Mouse (Mus musculus) forebrain, embryonic 10.5 days (tissue): ENCODE data around the gene Dpp8. TPM values are rescaled to one million over a fixed set of nuclear protein-coding genes. Genes with fewer than 3 reads are reported as not detected.
"Not testable (repeated sequence)": the region's sequence is repeated elsewhere in the genome, so short reads cannot be mapped to it uniquely, and the experiment has no call there.

Experiments
- DNase-seq: peaks from one replicate; pipeline ENCODE4 v3.0.0-alpha.2; 2017; ENCODE audit warnings: low spot score; ENCODE audit errors: extremely low spot score
- H3K27ac ChIP-seq: fragments of 300-500 bp; sonication (generic); 2 replicates; pipeline ENCODE4 v1.5.1; 2016; ENCODE audit warnings: mild to moderate bottlenecking
- H3K27me3 ChIP-seq: fragments of 300-500 bp; sonication (generic); 2 replicates; pipeline ENCODE4 v1.6.1; 2016; ENCODE audit warnings: mild to moderate bottlenecking; ENCODE audit not compliant: poor library complexity, severe bottlenecking
- H3K36me3 ChIP-seq: fragments of 300-500 bp; sonication (generic); replicated peaks from 2 replicates; pipeline ENCODE4 v1.6.1; 2016; ENCODE audit warnings: mild to moderate bottlenecking, moderate library complexity
- H3K4me1 ChIP-seq: fragments of 300-500 bp; sonication (generic); 2 replicates; pipeline ENCODE4 v1.6.1; 2016
- H3K4me3 ChIP-seq: fragments of 300-500 bp; sonication (generic); 2 replicates; pipeline ENCODE4 v1.5.1; 2016; ENCODE audit warnings: mild to moderate bottlenecking, moderate library complexity
- H3K9me3 ChIP-seq: fragments of 300-500 bp; sonication (generic); 2 replicates; pipeline ENCODE4 v1.6.1; 2016; ENCODE audit warnings: mild to moderate bottlenecking, moderate library complexity
- WGBS: fragments of 180-500 bp; shearing (Covaris S2); methylation state at CpG from one replicate; pipeline ENCODE4 v1.1.7; 2016; 5-methylcytosine and 5-hydroxymethylcytosine counted together
- polyA plus RNA-seq: library from polyadenylated mRNA; unstranded; fragments of >200 nt; fragmentation: Nextera tagmentation; extraction: Ambion mirVana; gene quantifications from 2 replicates; pipeline ENCODE4 v1.2.1, GENCODE M21; 2016

The Dpp8 gene
- polyA plus RNA-seq, 1 experiment from 2014 or later = 46.7 TPM

- Histone ChIP-seq H3K9me3 (no peaks in the 10 kb centered on the region), H3K4me1 (no peaks in the 10 kb centered on the region), H3K27me3 (no peaks in the 10 kb centered on the region), H3K27ac (no peak overlapping the region), H3K36me3 (peaks cover 98% of the 10 kb centered on the region), H3K4me3 (no peak overlapping the region)
- WGBS = 86% methylated on average over 6 of the region's 6 CpGs
- no peak for DNase-seq
These were observed 42.8 kb downstream of the Dpp8 start for GRCm38 (mm10) chr9:65074855-65075493.

GRCm38 (mm10) chr9:65077536-65077935 lies 45.3 kb downstream of the Dpp8 start:
- H3K27me3 ChIP-seq = no peaks in the 10 kb centered on the region
- no peak overlapping the region for H3K27ac ChIP-seq
- peaks cover 98% of the 10 kb centered on the region for H3K36me3 ChIP-seq
- H3K4me1 ChIP-seq = no peaks in the 10 kb centered on the region
- WGBS = 89% methylated on average over 5 of the region's 5 CpGs
- no peak overlapping the region for H3K4me3 ChIP-seq
- no peak for DNase-seq
- no peaks in the 10 kb centered on the region for H3K9me3 ChIP-seq

- not testable (repeated sequence) for H3K4me3 ChIP-seq, H3K27me3 ChIP-seq, DNase-seq, H3K27ac ChIP-seq, H3K9me3 ChIP-seq, H3K4me1 ChIP-seq
- H3K36me3 ChIP-seq = peaks cover 95% of the 10 kb centered on the region
- WGBS = 94% methylated on average over 2 of the region's 2 CpGs
These were observed 47.9 kb downstream of the Dpp8 start for GRCm38 (mm10) chr9:65080141-65080540.

- H3K9me3 ChIP-seq = no peaks in the 10 kb centered on the region
- WGBS = 94% methylated on average over 18 of the region's 18 CpGs
- H3K4me1 ChIP-seq = 0 out of 2 replicates have a peak, but pooled peaks cover 3% of the 10 kb centered on the region
- no peaks in the 10 kb centered on the region for H3K27me3 ChIP-seq
- no peak overlapping the region for H3K4me3 ChIP-seq
- no peak overlapping the region for H3K27ac ChIP-seq
- H3K36me3 ChIP-seq = peaks cover 66% of the 10 kb centered on the region
- no peak for DNase-seq
These were observed 51.0 kb downstream of the Dpp8 start for GRCm38 (mm10) chr9:65083075-65083765.

GRCm38 (mm10) chr9:65084198-65084807 lies 52.1 kb downstream of the Dpp8 start:
- no peaks in the 10 kb centered on the region for H3K9me3 ChIP-seq
- H3K4me3 ChIP-seq = no peak overlapping the region
- peaks cover 55% of the 10 kb centered on the region for H3K36me3 ChIP-seq
- DNase-seq = no peak
- WGBS = 86% methylated on average over 7 of the region's 7 CpGs
- no peaks in the 10 kb centered on the region for H3K27me3 ChIP-seq
- no peak overlapping the region for H3K27ac ChIP-seq
- 0 out of 2 replicates have a peak, but pooled peaks cover 3% of the 10 kb centered on the region for H3K4me1 ChIP-seq

GRCm38 (mm10) chr9:65085270-65085669 lies 53.1 kb downstream of the Dpp8 start:
- peaks cover 11% of the 10 kb centered on the region; the same call in 1 of the 2 replicates for H3K4me1 ChIP-seq
- no peaks in the 10 kb centered on the region for H3K27me3 ChIP-seq
- no peak overlapping the region for H3K4me3 ChIP-seq
- no peaks in the 10 kb centered on the region for H3K9me3 ChIP-seq
- H3K27ac ChIP-seq = no peak overlapping the region
- no peak for DNase-seq
- H3K36me3 ChIP-seq = peaks cover 45% of the 10 kb centered on the region
- 84% methylated on average over 1 of the region's 1 CpGs for WGBS

GRCm38 (mm10) chr9:65086801-65087200 lies 54.6 kb downstream of the Dpp8 start:
- Histone ChIP-seq H3K4me1 (peaks cover 13% of the 10 kb centered on the region; the same call in 1 of the 2 replicates), H3K27ac (no peak overlapping the region), H3K36me3 (peaks cover 30% of the 10 kb centered on the region), H3K9me3 (no peaks in the 10 kb centered on the region), H3K4me3 (no peak overlapping the region), H3K27me3 (no peaks in the 10 kb centered on the region)
- no peak for DNase-seq
- 87% methylated on average over 1 of the region's 1 CpGs for whole genome bisulfite sequencing

DNA sequence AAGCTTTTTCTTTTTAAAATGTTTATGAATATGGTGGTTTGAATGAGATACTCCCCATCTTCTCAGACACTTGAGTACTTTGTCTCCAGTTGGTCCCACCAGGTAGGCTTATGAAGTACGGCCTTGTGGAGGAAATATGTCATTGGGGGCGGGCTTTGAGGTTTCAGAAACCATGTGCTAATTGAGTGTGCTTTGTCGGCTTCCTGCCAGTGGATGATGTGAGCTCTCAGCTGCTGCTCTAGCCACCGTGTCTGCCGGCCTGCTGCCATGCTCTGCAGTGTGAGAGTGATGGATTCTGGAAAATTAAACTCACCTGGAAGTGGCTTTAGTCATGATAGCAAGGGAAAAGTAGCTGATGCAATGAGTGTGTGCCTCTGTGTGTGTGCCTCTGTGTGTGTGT lies 55.3 kb downstream of the Dpp8 start:
- Histone ChIP-seq H3K4me1 (peaks cover 13% of the 10 kb centered on the region; the same call in 1 of the 2 replicates), H3K4me3 (no peak overlapping the region), H3K36me3 (peaks cover 23% of the 10 kb centered on the region), H3K27ac (0 out of 2 replicates have a peak overlapping the region, but pooled peaks have one; percentile 16), H3K27me3 (no peaks in the 10 kb centered on the region), H3K9me3 (no peaks in the 10 kb centered on the region)
- WGBS = 77% methylated on average over 5 of the region's 5 CpGs
- DNase-seq = no peak

- H3K9me3 ChIP-seq = no peaks in the 10 kb centered on the region
- no peak for DNase-seq
- H3K4me1 ChIP-seq = peaks cover 17% of the 10 kb centered on the region
- 74% methylated on average over 6 of the region's 6 CpGs for WGBS
- H3K27me3 ChIP-seq = no peaks in the 10 kb centered on the region
- H3K36me3 ChIP-seq = no peaks in the 10 kb centered on the region
- no peak overlapping the region for H3K4me3 ChIP-seq
- H3K27ac ChIP-seq = no peak overlapping the region
These were observed 62.0 kb downstream of the Dpp8 start for GRCm38 (mm10) chr9:65094237-65094636.

GRCm38 (mm10) chr9:65100991-65101685 lies 68.9 kb downstream of the Dpp8 start, which contains the start of gene Igdcc4:
TSS of gene Igdcc4 (plus strand) at chr9:65101486.
- Histone ChIP-seq H3K27me3 (peaks cover 29% of the 10 kb centered on the region), H3K9me3 (peaks cover 6% of the 10 kb centered on the region; the same call in 1 of the 2 replicates), H3K4me1 (peaks cover 36% of the 10 kb centered on the region), H3K36me3 (no peaks in the 10 kb centered on the region), H3K4me3 (peak within 1 kb of the TSS; percentile 76), H3K27ac (peak within 1 kb of the TSS; percentile 92)
- peak; percentile 41 for DNase-seq
- WGBS = 1% methylated on average over 74 of the region's 76 CpGs

- peaks cover 6% of the 10 kb centered on the region; the same call in 1 of the 2 replicates for H3K9me3 ChIP-seq
- H3K4me3 ChIP-seq = peak overlapping the region; percentile 76
- H3K27me3 ChIP-seq = peaks cover 29% of the 10 kb centered on the region
- peaks cover 36% of the 10 kb centered on the region for H3K4me1 ChIP-seq
- under 1% methylated on average over 39 of the region's 39 CpGs for WGBS
- DNase-seq = peak; percentile 62
- H3K27ac ChIP-seq = peak overlapping the region; percentile 92
- no peaks in the 10 kb centered on the region for H3K36me3 ChIP-seq
These were observed 69.6 kb downstream of the Dpp8 start for GRCm38 (mm10) chr9:65101686-65102376.
